Mouse (Mus musculus): ENCODE results near the gene Itpripl1.
A peak's percentile ranks its signal among the peaks of the same experiment; 100 is the strongest.
"Not testable (repeated sequence)": the region's sequence is repeated elsewhere in the genome, so short reads cannot be mapped to it uniquely, and the experiment has no call there.

Gene Itpripl1

GRCm38 (mm10) chr2:127143158-127144063 lies at the start of gene Itpripl1:
Gene Itpripl1 (minus strand): TSS chr2:127143442.
- DNase-seq (ENCODE audit: low spot score): peak; percentile 52

GRCm38 (mm10) chr2:127189574-127189973 lies 46.3 kb upstream of the Itpripl1 start:
- DNase-seq (ENCODE audit: low spot score): no peak

GRCm38 (mm10) chr2:127182598-127183381 lies 39.5 kb upstream of the Itpripl1 start:
- DNase-seq (ENCODE audit: low spot score): peak; percentile 53

GRCm38 (mm10) chr2:127166261-127166660 lies 23.0 kb upstream of the Itpripl1 start:
- not testable (repeated sequence) for DNase-seq (ENCODE audit: low spot score)

- DNase-seq (ENCODE audit: low spot score): no peak
Measured at GRCm38 (mm10) chr2:127165675-127166074, 22.4 kb upstream of the Itpripl1 start.

GRCm38 (mm10) chr2:127145699-127146098 lies 2.5 kb upstream of the Itpripl1 start:
- DNase-seq (ENCODE audit: low spot score): no peak

- DNase-seq (ENCODE audit: low spot score): no peak
Measured at GRCm38 (mm10) chr2:127142577-127143157, 575 bp downstream of the Itpripl1 start.

- no peak for DNase-seq (ENCODE audit: low spot score)
Measured at GRCm38 (mm10) chr2:127142031-127142430, 1.2 kb downstream of the Itpripl1 start.

- DNase-seq (ENCODE audit: low spot score): no peak
Measured at GRCm38 (mm10) chr2:127140011-127140410, 3.2 kb downstream of the Itpripl1 start.

- DNase-seq (ENCODE audit: low spot score): no peak
Measured at GRCm38 (mm10) chr2:127139605-127140004, 3.6 kb downstream of the Itpripl1 start.

GRCm38 (mm10) chr2:127139094-127139493 lies 4.1 kb downstream of the Itpripl1 start:
- DNase-seq (ENCODE audit: low spot score): no peak

GRCm38 (mm10) chr2:127138449-127138848 lies 4.8 kb downstream of the Itpripl1 start:
- DNase-seq (ENCODE audit: low spot score): no peak

GRCm38 (mm10) chr2:127137838-127138420 lies 5.3 kb downstream of the Itpripl1 start:
- DNase-seq (ENCODE audit: low spot score): no peak

- DNase-seq (ENCODE audit: low spot score): no peak
Measured at GRCm38 (mm10) chr2:127136979-127137378, 6.3 kb downstream of the Itpripl1 start.

GRCm38 (mm10) chr2:127135255-127135654 lies 8.0 kb downstream of the Itpripl1 start:
- DNase-seq (ENCODE audit: low spot score): not testable (repeated sequence)

GRCm38 (mm10) chr2:127133621-127134461 lies 9.4 kb downstream of the Itpripl1 start, which contains the start of gene Ncaph:
Gene Ncaph (minus strand): TSS chr2:127133954.
- DNase-seq (ENCODE audit: low spot score): peak; percentile 94

GRCm38 (mm10) chr2:127131353-127131752 lies 11.9 kb downstream of the Itpripl1 start:
- no peak for DNase-seq (ENCODE audit: low spot score)

GRCm38 (mm10) chr2:127128926-127129325 lies 14.3 kb downstream of the Itpripl1 start:
- DNase-seq (ENCODE audit: low spot score): no peak

GRCm38 (mm10) chr2:127121591-127122235 lies 21.5 kb downstream of the Itpripl1 start:
- DNase-seq (ENCODE audit: low spot score): no peak

- no peak for DNase-seq (ENCODE audit: low spot score)
Measured at GRCm38 (mm10) chr2:127108986-127109385, 34.3 kb downstream of the Itpripl1 start.

- no peak for DNase-seq (ENCODE audit: low spot score)
Measured at GRCm38 (mm10) chr2:127092000-127092399, 51.2 kb downstream of the Itpripl1 start.

Measured in ovary, postnatal 14 days (tissue).